Mouse (Mus musculus) gonadal fat pad, adult 2 months (tissue): ENCODE measurements around the gene Sart1. TPM values are rescaled to one million over a fixed set of nuclear protein-coding genes. Genes with fewer than 3 reads are reported as not detected.

Experiments
- polyA plus RNA-seq: library from polyadenylated mRNA; depleted of rRNA; stranded (reverse); fragments of >200 nt; gene quantifications from 2 replicates; pipeline ENCODE4 v1.2.3, GENCODE M21; 2012; rRNA removed

Sart1 gene
- polyA plus RNA-seq, 1 experiment: 18.1 TPM

Other genes with a start within 250 kb of the Sart1 start
- gene Pacs1, start 115.6 kb downstream of the Sart1 start, polyA plus RNA-seq: 21.8 and 27.9 TPM in 2 replicates
- gene Sf3b2, start 93.2 kb downstream of the Sart1 start, polyA plus RNA-seq: 61.2 and 82.0 TPM in 2 replicates
- 1.4 and 3.3 TPM in 2 replicates for gene Gal3st3, start 90.4 kb downstream of the Sart1 start, polyA plus RNA-seq
- 0.08 and 0.46 TPM in 2 replicates for gene Catsper1, start 53.0 kb downstream of the Sart1 start, polyA plus RNA-seq
- 6.6 and 17.1 TPM in 2 replicates for gene Cst6, start 39.1 kb downstream of the Sart1 start, polyA plus RNA-seq
- 19.9 and 20.4 TPM in 2 replicates for gene Eif1ad, start 22.0 kb downstream of the Sart1 start, polyA plus RNA-seq
- gene Banf1, start 21.5 kb downstream of the Sart1 start, polyA plus RNA-seq: 87.8 and 125 TPM in 2 replicates
- 1.9 and 2.0 TPM in 2 replicates for gene Tsga10ip, start 13.8 kb upstream of the Sart1 start, polyA plus RNA-seq
- 136 and 167 TPM in 2 replicates for gene Drap1, start 36.3 kb upstream of the Sart1 start, polyA plus RNA-seq
- 65.9 and 73.9 TPM in 2 replicates for gene AI837181, start 36.4 kb upstream of the Sart1 start, polyA plus RNA-seq
- gene Fosl1, start 58.8 kb upstream of the Sart1 start, polyA plus RNA-seq: 0.24 and 0.38 TPM in 2 replicates
- gene Ccdc85b, start 69.2 kb upstream of the Sart1 start, polyA plus RNA-seq: 5.6 and 6.7 TPM in 2 replicates
- gene Fibp, start 71.9 kb upstream of the Sart1 start, polyA plus RNA-seq: 126 and 132 TPM in 2 replicates
- gene Ctsw, start 79.8 kb upstream of the Sart1 start, polyA plus RNA-seq: 2.2 and 2.3 TPM in 2 replicates
- 73.5 and 79.0 TPM in 2 replicates for gene Efemp2, start 85.3 kb upstream of the Sart1 start, polyA plus RNA-seq
- 77.2 and 85.6 TPM in 2 replicates for gene Mus81, start 99.7 kb upstream of the Sart1 start, polyA plus RNA-seq
- 410 and 421 TPM in 2 replicates for gene Cfl1, start 101.8 kb upstream of the Sart1 start, polyA plus RNA-seq
- 1.9 and 3.0 TPM in 2 replicates for gene 1700020D05Rik, start 115.1 kb upstream of the Sart1 start, polyA plus RNA-seq
- 20.9 and 25.6 TPM in 2 replicates for gene Snx32, start 121.8 kb upstream of the Sart1 start, polyA plus RNA-seq
- 2.4 and 3.5 TPM in 2 replicates for gene Ovol1, start 171.9 kb upstream of the Sart1 start, polyA plus RNA-seq
- gene Ap5b1, start 179.3 kb upstream of the Sart1 start, polyA plus RNA-seq: 10.0 and 12.0 TPM in 2 replicates
- 42.2 and 49.4 TPM in 2 replicates for gene Rnaseh2c, start 213.2 kb upstream of the Sart1 start, polyA plus RNA-seq
- gene Kat5, start 221.5 kb upstream of the Sart1 start, polyA plus RNA-seq: 55.3 and 63.6 TPM in 2 replicates
- gene Rela, start 248.8 kb upstream of the Sart1 start, polyA plus RNA-seq: 66.8 and 81.8 TPM in 2 replicates